Mouse (Mus musculus) liver, embryonic 12.5 days (tissue): ENCODE measurements around the gene Ankrd22. TPM values are rescaled to one million over a fixed set of nuclear protein-coding genes. Genes with fewer than 3 reads are reported as not detected.

Source experiments
- ATAC-seq: fragments of 200-750 bp; cut with Nextera tagmentation; 2 replicates; pipeline ENCODE4 v1.8.0; 2017; ENCODE audit warnings: moderate number of reproducible peaks, mild to moderate bottlenecking, moderate library complexity
- H3K27ac ChIP-seq: fragments of 300-500 bp; sonication (generic); 2 replicates; pipeline ENCODE4 v1.5.1; 2016; ENCODE audit warnings: mild to moderate bottlenecking
- H3K27me3 ChIP-seq: fragments of 300-500 bp; sonication (generic); replicated peaks from 2 replicates; pipeline ENCODE4 v1.6.1; 2016; ENCODE audit warnings: mild to moderate bottlenecking, moderate library complexity
- H3K36me3 ChIP-seq: fragments of 300-500 bp; sonication (generic); 2 replicates; pipeline ENCODE4 v1.6.1; 2016; ENCODE audit warnings: mild to moderate bottlenecking, moderate library complexity
- H3K4me1 ChIP-seq: fragments of 300-500 bp; sonication (generic); 2 replicates; pipeline ENCODE4 v1.6.1; 2016
- H3K4me2 ChIP-seq: fragments of 300-500 bp; sonication (generic); 2 replicates; pipeline ENCODE4 v1.6.1; 2016; ENCODE audit warnings: mild to moderate bottlenecking, moderate library complexity
- H3K4me3 ChIP-seq: fragments of 300-500 bp; sonication (generic); 2 replicates; pipeline ENCODE4 v1.5.1; 2016; ENCODE audit warnings: mild to moderate bottlenecking, moderate library complexity
- H3K9ac ChIP-seq: fragments of 300-500 bp; sonication (generic); 2 replicates; pipeline ENCODE4 v1.6.1; 2016; ENCODE audit warnings: mild to moderate bottlenecking, moderate library complexity
- H3K9me3 ChIP-seq: fragments of 300-500 bp; sonication (generic); replicated peaks from 2 replicates; pipeline ENCODE4 v1.6.1; 2016; ENCODE audit warnings: mild to moderate bottlenecking, moderate library complexity
- WGBS: fragments of 180-500 bp; shearing (Covaris S2); methylation state at CpG from one replicate; pipeline ENCODE4 v1.1.7; 2016; ENCODE audit not compliant: insufficient replicate concordance; 5-methylcytosine and 5-hydroxymethylcytosine counted together
- polyA plus RNA-seq: library from polyadenylated mRNA; unstranded; fragments of >200 nt; fragmentation: Nextera tagmentation; extraction: Ambion mirVana; gene quantifications from 2 replicates; pipeline ENCODE4 v1.2.1, GENCODE M21; 2016

Gene Ankrd22
- polyA plus RNA-seq, 1 experiment from 2014 or later = not detected

DNA sequence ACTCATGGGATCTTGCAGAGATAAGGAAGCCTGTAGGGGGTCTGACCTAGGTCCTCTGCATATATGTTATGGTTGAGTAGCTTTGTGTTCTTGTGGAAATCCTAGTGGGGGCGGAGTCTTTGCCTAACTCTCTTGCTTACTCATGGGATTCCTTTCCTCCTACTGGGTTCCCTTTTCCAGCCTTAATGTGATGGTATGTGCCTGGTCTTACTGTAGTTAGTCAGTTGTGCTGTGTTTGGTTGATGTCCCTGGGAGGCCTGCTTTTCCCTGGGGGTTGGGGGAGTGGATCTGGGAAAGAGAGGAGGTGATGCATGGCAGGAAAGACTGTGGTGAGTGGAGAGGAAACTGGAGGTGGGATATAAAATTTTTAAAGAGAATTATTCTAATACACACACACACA, 32.2 kb upstream of the Ankrd22 start:
- WGBS = 83% methylated on average over 1 of the region's 1 CpGs
- ATAC-seq = no peak
- Histone ChIP-seq H3K4me1 (peaks cover 7% of the 10 kb centered on the region; the same call in 1 of the 2 replicates), H3K27ac (no peak overlapping the region), H3K9me3 (no peaks in the 10 kb centered on the region), H3K27me3 (no peaks in the 10 kb centered on the region), H3K4me3 (no peak overlapping the region), H3K4me2 (no peak overlapping the region), H3K36me3 (no peaks in the 10 kb centered on the region), H3K9ac (no peak overlapping the region)

- 53% methylated on average over 2 of the region's 2 CpGs for WGBS
- H3K4me2 ChIP-seq = no peak overlapping the region
Measured at GRCm38 (mm10) chr19:34195031-34195430, 29.2 kb upstream of the Ankrd22 start.

DNA sequence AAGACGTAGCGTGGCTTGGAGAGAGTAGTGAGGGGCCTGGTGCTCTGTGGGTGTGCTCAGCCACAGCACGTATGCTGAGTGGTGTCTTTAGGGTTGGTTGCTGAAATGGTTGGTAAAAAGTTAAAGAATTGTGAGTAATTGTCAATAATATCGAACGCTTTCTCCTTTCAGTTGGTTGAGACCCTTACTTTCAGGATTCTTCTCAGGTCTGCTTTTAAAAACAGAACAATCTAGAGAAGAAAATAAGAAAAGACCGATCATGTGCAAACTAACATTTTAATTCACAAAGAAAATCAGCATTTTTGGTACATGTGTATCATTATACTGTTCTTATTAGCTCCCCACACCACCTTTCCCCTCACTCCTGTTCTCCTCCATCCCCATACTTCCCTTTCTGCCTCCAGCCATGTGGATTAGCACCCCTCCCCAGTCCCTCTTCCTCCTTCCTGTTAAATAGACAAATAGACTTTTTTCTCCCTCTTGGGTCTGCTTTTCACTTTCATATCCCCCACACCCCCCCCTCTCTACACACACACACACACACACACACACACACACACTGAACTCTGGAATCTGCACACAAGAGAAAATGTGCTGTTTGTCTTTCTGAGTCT, 28.4 kb upstream of the Ankrd22 start:
- WGBS = 71% methylated on average over 6 of the region's 6 CpGs
- H3K9me3 ChIP-seq = no peaks in the 10 kb centered on the region

More at GRCm38 (mm10) chr19:34195031-34195430, 29.2 kb upstream of the Ankrd22 start:
- no peaks in the 10 kb centered on the region for H3K9me3 ChIP-seq
- no peak for ATAC-seq
- no peaks in the 10 kb centered on the region for H3K36me3 ChIP-seq
- no peak overlapping the region for H3K9ac ChIP-seq
- peaks cover 19% of the 10 kb centered on the region; the same call in 1 of the 2 replicates for H3K4me1 ChIP-seq
- no peak overlapping the region for H3K4me3 ChIP-seq
- peaks cover 6% of the 10 kb centered on the region for H3K27me3 ChIP-seq
- no peak overlapping the region for H3K27ac ChIP-seq

GRCm38 (mm10) chr19:34193683-34194082, 27.8 kb upstream of the Ankrd22 start:
- Histone ChIP-seq H3K4me2 (peak overlapping the region; percentile 94), H3K36me3 (no peaks in the 10 kb centered on the region), H3K27me3 (peaks cover 6% of the 10 kb centered on the region), H3K4me3 (peak overlapping the region; percentile 65), H3K4me1 (peaks cover 19% of the 10 kb centered on the region; the same call in 1 of the 2 replicates), H3K27ac (no peak overlapping the region), H3K9ac (peak overlapping the region; percentile 46; the same call in 1 of the 2 replicates), H3K9me3 (no peaks in the 10 kb centered on the region)
- 54% methylated on average over 9 of the region's 9 CpGs for WGBS
- no peak for ATAC-seq

More for the DNA sequence above, 28.4 kb upstream of the Ankrd22 start:
- Histone ChIP-seq H3K27ac (no peak overlapping the region), H3K4me1 (peaks cover 19% of the 10 kb centered on the region; the same call in 1 of the 2 replicates), H3K4me3 (peak overlapping the region; percentile 65; the same call in 1 of the 2 replicates), H3K9ac (no peak overlapping the region), H3K36me3 (no peaks in the 10 kb centered on the region), H3K4me2 (peak overlapping the region; percentile 94), H3K27me3 (peaks cover 6% of the 10 kb centered on the region)
- no peak for ATAC-seq

- WGBS = 6% methylated on average over 9 of the region's 9 CpGs
- Histone ChIP-seq H3K4me1 (peaks cover 19% of the 10 kb centered on the region; the same call in 1 of the 2 replicates), H3K9ac (peak overlapping the region; percentile 57), H3K27me3 (peaks cover 6% of the 10 kb centered on the region), H3K9me3 (no peaks in the 10 kb centered on the region), H3K4me3 (peak overlapping the region; percentile 65), H3K27ac (no peak overlapping the region), H3K4me2 (peak overlapping the region; percentile 94), H3K36me3 (no peaks in the 10 kb centered on the region)
- ATAC-seq = no peak
Measured at GRCm38 (mm10) chr19:34193149-34193548, 27.3 kb upstream of the Ankrd22 start.

DNA sequence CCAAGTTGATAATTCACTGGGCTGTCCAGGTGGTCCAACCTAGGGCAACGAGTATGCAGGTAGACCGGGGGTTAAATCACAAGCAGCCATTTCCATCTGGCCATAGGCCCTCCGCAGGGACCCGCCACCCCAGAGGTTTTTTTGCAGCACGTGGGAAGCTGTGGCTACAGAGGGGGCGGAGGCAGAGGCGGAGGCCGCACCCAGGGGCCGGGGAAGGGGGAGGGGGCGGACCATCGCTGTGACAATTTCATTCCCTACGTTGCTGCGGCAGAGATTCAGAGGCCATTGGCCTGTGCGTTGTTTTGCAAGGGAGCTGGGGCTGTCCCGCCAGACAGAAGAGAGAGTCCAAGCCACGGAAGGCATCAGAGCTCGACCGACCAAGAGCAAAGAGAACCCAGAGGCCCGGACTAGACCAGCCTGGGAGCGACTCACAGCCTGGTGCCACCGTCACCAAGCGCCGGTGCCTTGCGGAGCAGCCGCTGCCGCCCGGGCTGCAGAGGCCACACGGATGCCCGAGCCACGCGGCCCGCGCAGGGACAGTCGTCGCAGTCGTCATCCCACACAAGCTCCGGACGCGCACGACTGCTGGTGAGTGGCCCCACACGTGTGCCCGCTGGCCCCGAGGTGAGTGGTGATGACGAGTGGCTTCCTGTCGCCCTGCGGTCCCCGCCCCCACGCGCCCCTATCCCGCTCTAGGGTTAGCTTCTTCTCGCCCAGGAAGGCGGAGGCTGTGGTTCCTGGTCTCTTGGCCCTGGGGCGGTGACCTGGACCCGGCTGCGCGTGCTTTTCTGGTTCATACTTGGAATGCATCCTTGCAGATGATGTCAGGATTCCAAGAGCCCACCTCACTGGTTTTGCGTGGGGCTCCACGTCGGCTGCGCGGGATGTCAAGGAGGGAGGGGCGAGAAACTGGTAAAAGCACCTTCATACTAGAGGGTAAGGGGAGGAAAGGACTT, 26.4 kb upstream of the Ankrd22 start, which contains the start of gene Stambpl1:
TSS of gene Stambpl1 (plus strand) at position 222 of the 956 bp plus-strand sequence.
- peaks cover 6% of the 10 kb centered on the region for H3K27me3 ChIP-seq
- H3K4me2 ChIP-seq = peak within 1 kb of the TSS; percentile 94
- no peaks in the 10 kb centered on the region for H3K36me3 ChIP-seq
- peaks cover 19% of the 10 kb centered on the region; the same call in 1 of the 2 replicates for H3K4me1 ChIP-seq
- H3K9ac ChIP-seq = peak within 1 kb of the TSS; percentile 57
- H3K4me3 ChIP-seq = peak within 1 kb of the TSS; percentile 65
- WGBS = under 1% methylated on average over 62 of the region's 62 CpGs
- 0 out of 2 replicates have a peak within 1 kb of the TSS, but pooled peaks have one; percentile 40 for H3K27ac ChIP-seq
- no peaks in the 10 kb centered on the region for H3K9me3 ChIP-seq
- peak; percentile 77 for ATAC-seq

DNA sequence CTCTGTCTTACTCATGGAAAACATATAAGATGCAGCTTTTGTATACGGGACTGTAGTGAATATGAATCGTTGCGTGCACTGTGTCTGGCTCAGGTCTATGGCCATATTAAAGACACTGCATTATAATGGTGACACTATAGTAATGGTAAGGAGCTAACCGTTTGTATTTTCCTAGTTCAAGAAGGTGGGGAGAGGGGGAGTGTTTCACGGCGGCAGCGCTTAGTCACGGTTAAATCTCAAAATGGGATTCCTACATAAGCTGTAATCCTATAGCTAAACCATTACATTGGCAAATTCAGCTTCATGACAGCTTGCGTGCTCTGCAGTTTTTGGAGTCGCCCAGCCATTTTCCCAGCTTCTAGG, 25.8 kb upstream of the Ankrd22 start:
- ATAC-seq = no peak
- H3K9ac ChIP-seq = no peak overlapping the region; the same call in 1 of the 2 replicates

GRCm38 (mm10) chr19:34186845-34187244, 21.0 kb upstream of the Ankrd22 start:
- Histone ChIP-seq H3K9ac (no peak overlapping the region), H3K4me2 (no peak overlapping the region), H3K36me3 (no peaks in the 10 kb centered on the region), H3K9me3 (no peaks in the 10 kb centered on the region), H3K27me3 (peaks cover 6% of the 10 kb centered on the region), H3K4me1 (peaks cover 2% of the 10 kb centered on the region; the same call in 1 of the 2 replicates), H3K27ac (no peak overlapping the region), H3K4me3 (no peak overlapping the region)
- WGBS = 74% methylated on average over 4 of the region's 4 CpGs
- no peak for ATAC-seq

More for the DNA sequence above, 25.8 kb upstream of the Ankrd22 start:
- H3K4me3 ChIP-seq = peak overlapping the region; percentile 65
- H3K27ac ChIP-seq = no peak overlapping the region
- peak overlapping the region; percentile 94 for H3K4me2 ChIP-seq
- H3K9me3 ChIP-seq = no peaks in the 10 kb centered on the region
- peaks cover 6% of the 10 kb centered on the region for H3K27me3 ChIP-seq
- no peaks in the 10 kb centered on the region for H3K36me3 ChIP-seq
- H3K4me1 ChIP-seq = peaks cover 19% of the 10 kb centered on the region; the same call in 1 of the 2 replicates
- WGBS = 41% methylated on average over 10 of the region's 10 CpGs

GRCm38 (mm10) chr19:34182490-34182889, 16.6 kb upstream of the Ankrd22 start:
- H3K4me3 ChIP-seq = no peak overlapping the region
- H3K9me3 ChIP-seq = no peaks in the 10 kb centered on the region
- H3K36me3 ChIP-seq = no peaks in the 10 kb centered on the region
- WGBS = 60% methylated on average over 5 of the region's 5 CpGs
- no peak overlapping the region for H3K4me2 ChIP-seq
- H3K27ac ChIP-seq = no peak overlapping the region
- ATAC-seq = no peak
- no peaks in the 10 kb centered on the region for H3K27me3 ChIP-seq
- H3K9ac ChIP-seq = no peak overlapping the region
- no peaks in the 10 kb centered on the region for H3K4me1 ChIP-seq

DNA sequence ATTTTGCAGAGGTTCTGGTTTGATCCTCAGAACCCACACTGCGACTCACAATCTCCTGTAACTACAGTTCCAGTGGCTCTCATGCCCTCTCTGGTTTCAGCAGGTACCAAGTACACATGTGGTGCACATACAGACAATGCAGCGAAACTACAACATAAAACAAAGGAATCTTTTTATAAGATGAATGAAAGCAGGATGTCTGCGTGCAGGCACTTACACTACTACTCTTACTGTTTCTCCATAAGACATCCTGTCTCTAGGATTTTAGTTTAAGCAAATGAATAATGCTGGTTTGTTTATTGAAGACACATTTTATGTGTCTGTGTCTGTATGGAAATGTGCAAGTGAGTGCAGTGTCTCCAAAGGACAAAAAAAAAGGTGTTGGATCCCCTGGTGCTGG, 15.4 kb upstream of the Ankrd22 start:
- no peaks in the 10 kb centered on the region for H3K27me3 ChIP-seq
- H3K9me3 ChIP-seq = no peaks in the 10 kb centered on the region
- H3K4me3 ChIP-seq = no peak overlapping the region
- no peak for ATAC-seq
- no peak overlapping the region for H3K9ac ChIP-seq
- H3K4me2 ChIP-seq = no peak overlapping the region
- no peak overlapping the region for H3K27ac ChIP-seq
- no peaks in the 10 kb centered on the region for H3K36me3 ChIP-seq
- WGBS = 67% methylated on average over 3 of the region's 3 CpGs
- no peaks in the 10 kb centered on the region for H3K4me1 ChIP-seq

DNA sequence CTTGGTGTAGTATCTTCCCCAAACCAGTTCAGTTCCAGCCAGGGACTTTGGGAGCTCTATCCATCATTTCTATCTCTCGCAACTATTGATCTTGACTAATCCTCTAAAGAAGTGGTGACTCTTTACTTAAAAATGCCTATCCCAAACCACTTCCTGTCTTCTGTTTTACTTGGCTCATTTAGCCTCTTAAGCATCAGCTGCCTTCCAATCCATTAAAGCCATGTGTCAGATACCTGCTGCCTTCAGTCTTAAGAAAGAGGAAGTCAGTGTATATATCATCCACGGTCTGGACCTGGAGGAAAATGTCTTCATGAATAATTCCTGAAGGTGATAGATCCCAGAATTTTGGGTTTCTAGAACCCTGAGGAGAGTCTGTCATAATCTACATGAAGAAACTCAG, 14.5 kb upstream of the Ankrd22 start:
- ATAC-seq = no peak
- Histone ChIP-seq H3K27me3 (no peaks in the 10 kb centered on the region), H3K36me3 (no peaks in the 10 kb centered on the region), H3K9me3 (no peaks in the 10 kb centered on the region), H3K4me2 (no peak overlapping the region), H3K9ac (no peak overlapping the region), H3K4me1 (no peaks in the 10 kb centered on the region), H3K27ac (no peak overlapping the region), H3K4me3 (no peak overlapping the region)
- 43% methylated on average over 2 of the region's 2 CpGs for WGBS

DNA sequence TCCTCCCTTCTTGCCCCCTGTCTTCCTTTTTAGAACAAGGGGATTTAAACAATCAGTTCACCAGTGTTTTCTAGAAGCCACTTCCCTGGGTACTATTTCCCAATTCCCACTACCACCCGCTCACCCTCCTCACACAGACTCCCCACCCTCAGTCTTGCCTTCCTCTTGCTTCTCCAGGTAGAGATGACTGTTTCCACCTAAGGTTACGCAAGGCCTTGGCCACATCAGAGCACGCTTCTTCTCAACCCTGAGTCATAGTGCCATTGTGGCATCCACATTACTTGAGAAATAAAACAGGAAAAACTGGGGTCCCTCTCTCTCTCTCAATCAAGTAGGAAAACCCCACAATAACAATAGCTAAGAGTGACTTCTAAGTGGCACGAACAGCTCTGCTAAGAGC, 13.3 kb upstream of the Ankrd22 start:
- 70% methylated on average over 4 of the region's 4 CpGs for WGBS
- Histone ChIP-seq H3K4me1 (no peaks in the 10 kb centered on the region), H3K27me3 (no peaks in the 10 kb centered on the region), H3K4me2 (no peak overlapping the region), H3K27ac (no peak overlapping the region), H3K4me3 (no peak overlapping the region), H3K36me3 (no peaks in the 10 kb centered on the region), H3K9ac (no peak overlapping the region), H3K9me3 (no peaks in the 10 kb centered on the region)
- ATAC-seq = no peak
